ENCODE assay signal across 10 mouse cellular contexts in genomic region chrX:53211756-53212483, GRCm38 (mm10). TPM values are rescaled to one million over a fixed set of nuclear protein-coding genes. Genes with fewer than 3 reads are reported as not detected.
A peak's percentile ranks its signal among the peaks of the same experiment; 100 is the strongest.
DNase-seq lines count a peak whose midpoint lies in the region; ATAC-seq and TF ChIP-seq lines count a peak whose summit lies in the region.
"Had no signal": no experiment of that assay in that cellular context is flagged by ENCODE, and none has a peak within 500 bp of the region (broad histone marks: within the 10 kb centered on the region; RNA-seq: fewer than 3 reads in every experiment).

No protein-coding gene starts in this region.

- H3K36me3 ChIP-seq in midbrain, embryonic 12.5 days = no peaks in the 10 kb centered on the region
- no peaks in the 10 kb centered on the region for H3K36me3 ChIP-seq in midbrain, embryonic 11.5 days (ENCODE audit: control insufficient read depth, insufficient read depth, low read length)
- H3K36me3 ChIP-seq in forebrain, embryonic 10.5 days (replicated peaks) = no peaks in the 10 kb centered on the region
- H3K36me3 ChIP-seq in heart, embryonic 16.5 days (ENCODE audit: control insufficient read depth, insufficient read depth) = no peaks in the 10 kb centered on the region
- H3K36me3 ChIP-seq in kidney, postnatal 0 days (ENCODE audit: insufficient read depth, low read length) = no peaks in the 10 kb centered on the region
- H3K36me3 ChIP-seq in midbrain, embryonic 16.5 days (ENCODE audit: control insufficient read depth, insufficient read depth, low read length) = no peaks in the 10 kb centered on the region

- H3K27me3 ChIP-seq in midbrain, embryonic 12.5 days = no peaks in the 10 kb centered on the region
- no peaks in the 10 kb centered on the region for H3K27me3 ChIP-seq in midbrain, embryonic 11.5 days (ENCODE audit: control insufficient read depth, insufficient read depth, low read length)
- H3K27me3 ChIP-seq in forebrain, embryonic 10.5 days (ENCODE audit: poor library complexity, severe bottlenecking) = peaks cover 12% of the 10 kb centered on the region; the same call in 1 of the 2 replicates
- H3K27me3 ChIP-seq in heart, embryonic 16.5 days (ENCODE audit: control insufficient read depth, insufficient read depth, low read length) = no peaks in the 10 kb centered on the region
- no peaks in the 10 kb centered on the region for H3K27me3 ChIP-seq in kidney, postnatal 0 days (ENCODE audit: insufficient read depth, low read length)
- no peaks in the 10 kb centered on the region for H3K27me3 ChIP-seq in midbrain, embryonic 16.5 days (ENCODE audit: control insufficient read depth, insufficient read depth, low read depth, low read length)

- DNase-seq in midbrain, embryonic 11.5 days (ENCODE audit: low spot score, missing footprints) = no peak
- DNase-seq in forebrain, embryonic 10.5 days (ENCODE audit: extremely low spot score, low spot score) = no peak
- peak; percentile 79 for DNase-seq in kidney, postnatal 0 days (ENCODE audit: low spot score)
- DNase-seq in spleen, adult 12 weeks (ENCODE audit: low spot score) = no peak
- no peak for DNase-seq in spleen, postnatal 14 days (ENCODE audit: low spot score in 2 of 2)

- no peak overlapping the region for H3K4me3 ChIP-seq in midbrain, embryonic 12.5 days
- H3K4me3 ChIP-seq in midbrain, embryonic 11.5 days (ENCODE audit: low read depth, low read length) = no peak overlapping the region
- H3K4me3 ChIP-seq in forebrain, embryonic 10.5 days = no peak overlapping the region
- no peak overlapping the region for H3K4me3 ChIP-seq in heart, embryonic 16.5 days (ENCODE audit: low read length)
- no peak overlapping the region for H3K4me3 ChIP-seq in kidney, postnatal 0 days (replicated peaks; ENCODE audit: low read depth, low read length)
- H3K4me3 ChIP-seq in midbrain, embryonic 16.5 days (ENCODE audit: low read depth, low read length) = no peak overlapping the region

- no peak overlapping the region for H3K4me2 ChIP-seq in midbrain, embryonic 12.5 days (replicated peaks)
- no peak overlapping the region for H3K4me2 ChIP-seq in midbrain, embryonic 11.5 days
- H3K4me2 ChIP-seq in heart, embryonic 16.5 days (ENCODE audit: low read depth, low read length) = no peak overlapping the region
- no peak overlapping the region for H3K4me2 ChIP-seq in kidney, postnatal 0 days (ENCODE audit: low read length)
- H3K4me2 ChIP-seq in midbrain, embryonic 16.5 days (ENCODE audit: low read length) = no peak overlapping the region

- no peaks in the 10 kb centered on the region for H3K4me1 ChIP-seq in midbrain, embryonic 12.5 days
- no peaks in the 10 kb centered on the region for H3K4me1 ChIP-seq in midbrain, embryonic 11.5 days (ENCODE audit: control insufficient read depth, insufficient read depth, low read length)
- peaks cover 22% of the 10 kb centered on the region for H3K4me1 ChIP-seq in forebrain, embryonic 10.5 days
- H3K4me1 ChIP-seq in heart, embryonic 16.5 days (ENCODE audit: control insufficient read depth, insufficient read depth, low read length) = peaks cover 33% of the 10 kb centered on the region
- 0 out of 2 replicates have a peak, but pooled peaks cover 6% of the 10 kb centered on the region for H3K4me1 ChIP-seq in kidney, postnatal 0 days (replicated peaks; ENCODE audit: insufficient read depth, low read length)
- no peaks in the 10 kb centered on the region for H3K4me1 ChIP-seq in midbrain, embryonic 16.5 days (ENCODE audit: control insufficient read depth, insufficient read depth, low read length)

- peak; percentile 81; the same call in 1 of the 2 replicates for ATAC-seq in midbrain, embryonic 12.5 days (ENCODE audit: low FRiP score, low read depth)
- no peak for ATAC-seq in midbrain, embryonic 11.5 days (ENCODE audit: low FRiP score)
- peak; percentile 75 for ATAC-seq in heart, embryonic 16.5 days (replicated peaks; ENCODE audit: extremely low read depth, insufficient read depth, low FRiP score)
- ATAC-seq in kidney, postnatal 0 days (replicated peaks; ENCODE audit: low FRiP score, low read depth) = peak; percentile 91
- ATAC-seq in midbrain, embryonic 16.5 days = peak; percentile 88
- ATAC-seq: Patski had no signal

- 0 out of 2 replicates have a peak, but pooled peaks have one; percentile 4 for TF ChIP-seq CTCF in kidney, postnatal 0 days (IDR thresholded peaks at IDR 0.05; ENCODE audit: low read depth)

- H3K9me3 ChIP-seq in midbrain, embryonic 12.5 days = no peaks in the 10 kb centered on the region
- no peaks in the 10 kb centered on the region for H3K9me3 ChIP-seq in midbrain, embryonic 11.5 days (ENCODE audit: control insufficient read depth, low read length)
- no peaks in the 10 kb centered on the region for H3K9me3 ChIP-seq in forebrain, embryonic 10.5 days
- H3K9me3 ChIP-seq in heart, embryonic 16.5 days (replicated peaks; ENCODE audit: control insufficient read depth, low read length) = no peaks in the 10 kb centered on the region
- no peaks in the 10 kb centered on the region for H3K9me3 ChIP-seq in kidney, postnatal 0 days (replicated peaks; ENCODE audit: low read length)
- no peaks in the 10 kb centered on the region for H3K9me3 ChIP-seq in midbrain, embryonic 16.5 days (replicated peaks; ENCODE audit: control insufficient read depth, low read length, poor library complexity, severe bottlenecking)

- 56% methylated on average over 7 of the region's 7 CpGs for WGBS in midbrain, embryonic 12.5 days
- 39% methylated on average over 7 of the region's 7 CpGs for WGBS in midbrain, embryonic 11.5 days
- WGBS in forebrain, embryonic 10.5 days = 46% methylated on average over 7 of the region's 7 CpGs
- 38% methylated on average over 7 of the region's 7 CpGs for WGBS in heart, embryonic 16.5 days
- 58% methylated on average over 7 of the region's 7 CpGs for WGBS in kidney, postnatal 0 days
- 24% methylated on average over 7 of the region's 7 CpGs for WGBS in midbrain, embryonic 16.5 days

- 0 out of 2 replicates have a peak overlapping the region, but pooled peaks have one; percentile 42 for H3K27ac ChIP-seq in midbrain, embryonic 12.5 days (replicated peaks)
- no peak overlapping the region for H3K27ac ChIP-seq in midbrain, embryonic 11.5 days (ENCODE audit: low read depth, low read length)
- H3K27ac ChIP-seq in forebrain, embryonic 10.5 days = peak overlapping the region; percentile 58
- H3K27ac ChIP-seq in heart, embryonic 16.5 days (ENCODE audit: low read length) = peak overlapping the region; percentile 88
- peak overlapping the region; percentile 65 for H3K27ac ChIP-seq in kidney, postnatal 0 days
- no peak overlapping the region for H3K27ac ChIP-seq in midbrain, embryonic 16.5 days (ENCODE audit: low read length)

- H3K9ac ChIP-seq in midbrain, embryonic 12.5 days (replicated peaks) = no peak overlapping the region
- H3K9ac ChIP-seq in midbrain, embryonic 11.5 days (ENCODE audit: low read length) = no peak overlapping the region
- no peak overlapping the region for H3K9ac ChIP-seq in heart, embryonic 16.5 days (ENCODE audit: low read length)
- no peak overlapping the region for H3K9ac ChIP-seq in kidney, postnatal 0 days (ENCODE audit: low read depth, low read length)
- H3K9ac ChIP-seq in midbrain, embryonic 16.5 days (ENCODE audit: low read depth, low read length) = no peak overlapping the region

RNA-seq across cellular contexts. Expression of gene Plac1, which starts 28.0 kb away (rescaled TPM):
- 1.0 and 1.4 TPM in 2 replicates for polyA plus RNA-seq in midbrain, embryonic 12.5 days (2016; fragmentation: Nextera tagmentation; extraction: Ambion mirVana)
- polyA plus RNA-seq in midbrain, embryonic 11.5 days (2014; fragmentation: Nextera tagmentation; extraction: Ambion mirVana) = 1.9 and 2.4 TPM in 2 replicates
- 2.0 and 3.4 TPM in 2 replicates for polyA plus RNA-seq in forebrain, embryonic 10.5 days (2016; fragmentation: Nextera tagmentation; extraction: Ambion mirVana)
- polyA plus RNA-seq in heart, embryonic 16.5 days (2015; fragmentation: Nextera tagmentation; extraction: Ambion mirVana) = 4.6 and 6.2 TPM in 2 replicates
- 2.2 and 2.9 TPM in 2 replicates for polyA plus RNA-seq in kidney, postnatal 0 days (2015; fragmentation: Nextera tagmentation; extraction: Ambion mirVana)
- polyA plus RNA-seq in midbrain, embryonic 16.5 days (2015; fragmentation: Nextera tagmentation; extraction: Ambion mirVana) = 0.94 TPM in 1 of 2 replicates, not detected in the other
- polyA plus RNA-seq: large intestine, adult 2 months had no signal

RNA-seq across cellular contexts. Expression of gene Fam122b, which starts 57.7 kb away (rescaled TPM):
- 5.1 and 6.5 TPM in 2 replicates for polyA plus RNA-seq in midbrain, embryonic 12.5 days (2016; fragmentation: Nextera tagmentation; extraction: Ambion mirVana)
- 8.5 and 9.0 TPM in 2 replicates for polyA plus RNA-seq in midbrain, embryonic 11.5 days (2014; fragmentation: Nextera tagmentation; extraction: Ambion mirVana)
- polyA plus RNA-seq in forebrain, embryonic 10.5 days (2016; fragmentation: Nextera tagmentation; extraction: Ambion mirVana) = 7.4 and 7.9 TPM in 2 replicates
- 21.4 and 24.5 TPM in 2 replicates for polyA plus RNA-seq in heart, embryonic 16.5 days (2015; fragmentation: Nextera tagmentation; extraction: Ambion mirVana)
- 5.3 TPM in 2 replicates for polyA plus RNA-seq in kidney, postnatal 0 days (2015; fragmentation: Nextera tagmentation; extraction: Ambion mirVana)
- 3.1 and 3.8 TPM in 2 replicates for polyA plus RNA-seq in midbrain, embryonic 16.5 days (2015; fragmentation: Nextera tagmentation; extraction: Ambion mirVana)

Comparison
In these comparisons a context has a peak if more than half of its experiments do, and no peak if none do; other contexts are left out.
1. H3K27ac ChIP-seq: peak in midbrain, embryonic 12.5 days (single experiment), forebrain, embryonic 10.5 days (single experiment), heart, embryonic 16.5 days (single experiment) and kidney, postnatal 0 days (single experiment); none in midbrain, embryonic 11.5 days (single experiment) and midbrain, embryonic 16.5 days (single experiment).